Mouse (Mus musculus) layer of hippocampus, adult 2 months (tissue): ENCODE data around the gene Dip2c. TPM values are rescaled to one million over a fixed set of nuclear protein-coding genes. Genes with fewer than 3 reads are reported as not detected.

Experiments used
- DNase-seq, 2 experiments: peaks; one replicate each; pipeline ENCODE4 v3.0.0; 2022; ENCODE audit warnings: low spot score in 2 of 2
- H3K27ac ChIP-seq: fragments of 200-600 bp; 2 replicates; pipeline ENCODE4 v1.8.1; 2022
- H3K4me3 ChIP-seq: fragments of 200-600 bp; 2 replicates; pipeline ENCODE4 v1.8.1; 2022; ENCODE audit warnings: mild to moderate bottlenecking
- CTCF ChIP-seq: fragments of 200-600 bp; conservative IDR thresholded peaks from 2 replicates; pipeline ENCODE4 v1.8.1; 2022; ENCODE audit warnings: antibody characterized with exemption, mild to moderate bottlenecking, moderate library complexity
- total RNA-seq, 2 experiments: library from RNA; stranded (reverse); gene quantifications; 2 replicates each; pipeline ENCODE4 v1.2.3; 2021

Gene Dip2c
- total RNA-seq, 2 experiments from 2014 or later, result 66.2 to 66.7 TPM

DNA sequence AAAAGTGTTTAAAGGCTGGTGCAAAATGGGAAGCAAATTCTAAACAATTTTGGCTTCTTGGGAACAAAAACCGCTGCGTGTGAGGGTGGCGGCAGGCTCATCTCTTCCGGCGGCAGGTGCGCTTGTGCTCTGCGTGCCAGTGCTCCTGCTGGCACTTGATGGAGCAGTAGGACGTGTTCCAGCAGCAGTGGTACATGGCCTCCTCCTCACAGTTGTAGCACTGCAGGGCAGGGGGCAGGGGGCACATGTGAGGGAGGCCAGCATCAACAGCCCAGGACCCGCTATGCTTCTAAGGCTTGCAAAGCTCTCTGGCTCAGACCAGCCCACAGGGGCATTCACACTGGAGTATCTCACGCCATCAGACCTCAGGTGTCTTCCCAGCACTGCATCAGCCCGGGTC lies 410.4 kb downstream of the Dip2c start:
- Histone ChIP-seq H3K27ac (peak overlapping the region; percentile 78), H3K4me3 (no peak overlapping the region)
- no peak for DNase-seq
- no peak for TF ChIP-seq CTCF

DNA sequence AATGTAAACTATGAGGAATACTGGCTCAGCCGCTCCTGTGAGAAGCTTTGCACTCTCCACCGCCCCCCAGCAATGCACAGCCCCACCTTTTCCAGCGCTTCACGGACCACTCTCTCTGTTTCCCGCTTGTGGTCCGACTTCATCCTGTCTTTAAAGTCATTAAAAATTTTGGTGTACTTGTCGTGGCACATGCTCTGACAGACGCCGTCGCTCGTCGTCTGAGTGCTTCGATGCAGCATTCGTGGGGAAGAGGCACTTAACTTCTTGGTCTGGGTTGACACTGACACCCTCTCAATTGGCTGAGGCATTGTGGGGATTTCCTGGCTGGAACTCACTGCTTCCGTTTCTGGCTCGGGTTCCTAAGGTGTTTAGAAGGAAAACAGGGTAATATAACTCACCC lies 413.0 kb downstream of the Dip2c start:
- DNase-seq, result no peak
- TF ChIP-seq CTCF, result no peak
- no peak overlapping the region for H3K4me3 ChIP-seq
- H3K27ac ChIP-seq, result no peak overlapping the region

DNA sequence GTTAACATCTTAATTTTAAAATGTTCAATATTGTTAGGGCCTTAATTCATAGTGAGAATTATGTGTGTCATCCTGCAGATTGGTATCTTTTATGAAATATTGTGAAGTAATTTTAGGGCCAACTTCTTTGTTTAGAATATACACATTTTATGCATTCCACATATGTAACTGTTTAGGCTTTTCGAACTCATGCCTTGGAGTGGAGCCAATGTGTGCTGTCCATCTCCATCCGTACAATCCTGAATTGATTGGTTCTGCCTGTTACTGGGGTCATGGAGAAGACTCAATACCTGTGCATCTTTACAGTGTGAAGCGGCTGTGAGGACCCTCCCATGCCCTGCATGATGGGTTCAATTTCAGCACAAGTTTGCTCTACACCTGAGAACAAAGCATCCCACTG lies 416.5 kb downstream of the Dip2c start:
- no peak for TF ChIP-seq CTCF
- no peak for DNase-seq
- no peak overlapping the region for H3K27ac ChIP-seq
- H3K4me3 ChIP-seq, result no peak overlapping the region

DNA sequence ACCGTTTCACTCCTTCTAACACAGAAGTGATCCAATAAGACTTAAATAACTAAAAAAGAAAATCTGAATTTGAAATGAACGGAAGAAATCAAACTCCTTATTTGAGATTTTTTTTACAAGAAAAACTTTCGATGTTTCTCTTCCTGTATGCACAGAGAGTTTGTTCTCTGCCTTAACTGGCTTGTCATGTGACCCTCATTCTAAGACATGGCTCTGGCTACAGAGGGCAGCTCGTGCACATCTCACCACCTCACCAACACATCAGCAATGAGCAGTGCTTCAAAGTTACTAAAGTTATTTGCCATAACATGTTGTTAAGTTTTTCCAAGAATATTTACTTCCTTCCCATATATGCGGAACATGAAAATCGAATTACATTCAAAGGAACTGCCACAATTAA lies 418.3 kb downstream of the Dip2c start:
- TF ChIP-seq CTCF, result no peak
- DNase-seq, result no peak
- Histone ChIP-seq H3K4me3 (no peak overlapping the region), H3K27ac (no peak overlapping the region)

DNA sequence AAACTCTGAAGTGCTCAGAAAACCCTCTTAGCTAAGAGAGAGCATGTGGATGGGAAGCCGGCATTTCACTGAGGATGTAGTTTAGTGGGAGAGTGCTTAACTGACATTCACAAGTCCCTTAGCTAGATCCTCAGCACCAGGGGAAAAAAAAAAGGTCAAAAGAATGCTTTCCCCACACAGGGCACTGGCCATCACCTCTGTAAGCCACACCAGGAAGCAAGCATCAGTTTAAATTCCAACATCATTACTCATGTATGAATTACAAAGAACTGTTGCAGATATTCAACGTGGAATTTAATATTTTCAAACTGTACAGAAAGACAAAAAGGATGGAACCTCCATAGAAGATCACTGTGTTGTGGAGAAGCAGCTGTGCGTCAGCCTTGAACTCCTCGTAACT lies 419.1 kb downstream of the Dip2c start:
- TF ChIP-seq CTCF, result no peak
- Histone ChIP-seq H3K4me3 (no peak overlapping the region), H3K27ac (no peak overlapping the region)
- DNase-seq, result no peak

DNA sequence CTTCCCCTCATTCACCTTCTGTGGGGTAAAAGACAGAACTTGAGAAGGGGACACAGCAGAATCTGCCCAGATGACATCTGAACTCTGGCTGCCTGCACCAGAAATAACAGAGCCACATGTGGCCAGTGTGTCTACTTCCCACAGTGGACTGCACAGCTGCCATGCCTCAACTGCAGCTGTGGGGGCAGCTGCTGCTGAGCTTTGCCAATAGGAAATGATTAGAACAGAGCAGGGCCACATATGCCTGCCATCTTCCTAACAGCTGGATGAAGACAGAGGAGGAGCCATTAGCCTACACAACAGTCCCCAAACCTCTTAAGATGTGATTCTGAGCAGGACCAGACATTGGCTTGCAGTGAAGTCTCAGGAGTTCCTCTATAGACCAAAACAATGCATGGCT lies 419.5 kb downstream of the Dip2c start:
- DNase-seq, result no peak
- Histone ChIP-seq H3K27ac (no peak overlapping the region), H3K4me3 (no peak overlapping the region)
- no peak for TF ChIP-seq CTCF

DNA sequence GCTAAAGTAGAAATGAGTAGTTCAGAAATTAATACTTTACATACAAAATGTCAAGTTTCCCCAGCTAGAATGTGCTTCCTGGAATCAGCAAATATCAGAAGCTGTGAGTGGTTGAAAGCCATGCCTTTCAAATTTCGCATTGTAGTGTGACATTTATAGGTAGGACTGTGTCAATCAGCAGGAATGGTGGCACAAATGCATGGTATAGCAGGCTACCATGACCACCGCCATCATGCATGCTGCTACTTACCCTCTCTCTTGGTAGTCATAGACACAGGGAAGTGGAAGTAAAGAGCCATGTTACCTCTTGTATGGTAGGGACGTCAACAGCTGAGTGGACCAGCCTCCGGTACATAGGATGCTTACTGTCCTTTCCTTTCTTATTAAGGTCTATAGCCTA lies 421.0 kb downstream of the Dip2c start:
- no peak for TF ChIP-seq CTCF
- no peak overlapping the region for H3K27ac ChIP-seq
- no peak for DNase-seq
- H3K4me3 ChIP-seq, result no peak overlapping the region

DNA sequence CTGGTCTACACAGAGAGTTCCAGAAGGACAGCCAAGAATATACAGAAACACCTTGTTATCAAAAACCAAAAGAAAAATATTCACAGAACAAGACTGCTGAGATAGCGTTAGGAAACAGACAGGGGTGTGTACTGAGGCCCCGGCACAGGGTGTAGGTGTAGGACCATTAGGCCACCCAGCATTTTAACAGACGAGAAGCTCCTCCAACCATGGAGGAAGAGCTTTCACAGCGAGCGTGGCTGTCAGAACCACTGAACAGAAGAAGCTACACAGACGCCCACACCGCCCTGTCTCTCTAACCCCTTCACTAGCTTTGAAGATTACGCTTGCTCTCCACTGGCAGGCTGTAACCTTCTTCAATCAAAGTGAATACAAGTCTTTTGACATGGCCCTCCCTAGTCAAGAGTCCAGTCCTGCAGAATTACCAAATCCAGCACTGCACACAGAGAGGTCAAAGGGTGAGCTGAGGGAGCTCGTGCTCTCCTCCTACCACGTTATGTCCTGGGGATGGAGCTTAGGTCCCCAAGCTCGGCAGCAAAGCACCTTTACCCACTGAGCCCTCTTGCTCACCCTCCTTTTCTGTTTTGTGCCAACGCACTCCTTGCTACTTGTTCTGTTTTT lies 426.4 kb downstream of the Dip2c start:
- no peak overlapping the region for H3K4me3 ChIP-seq

DNA sequence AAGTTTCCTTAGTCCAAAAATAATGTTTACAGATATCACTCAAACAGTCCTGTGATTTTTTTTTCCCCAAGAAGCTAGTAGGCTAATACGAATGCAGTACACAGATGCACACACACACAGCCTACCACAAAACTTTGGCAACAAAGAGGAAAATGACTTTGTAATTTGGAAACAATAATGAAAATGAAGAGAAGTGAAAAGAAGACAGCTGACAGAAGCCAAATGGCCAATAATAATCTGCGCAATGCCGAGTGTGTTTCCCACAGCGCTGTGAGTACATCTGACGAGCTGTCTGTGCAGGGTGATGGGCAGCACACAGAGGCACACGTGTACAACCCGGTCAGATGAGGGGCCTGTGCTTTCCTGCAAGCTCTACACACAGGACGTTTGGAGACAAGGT lies 430.4 kb downstream of the Dip2c start:
- no peak overlapping the region for H3K4me3 ChIP-seq
- DNase-seq, result no peak
- H3K27ac ChIP-seq, result peak overlapping the region; percentile 47; the same call in 1 of the 2 replicates
- no peak for TF ChIP-seq CTCF

More for the DNA sequence above, 426.4 kb downstream of the Dip2c start:
- no peak for TF ChIP-seq CTCF
- H3K27ac ChIP-seq, result no peak overlapping the region
- DNase-seq, result no peak

DNA sequence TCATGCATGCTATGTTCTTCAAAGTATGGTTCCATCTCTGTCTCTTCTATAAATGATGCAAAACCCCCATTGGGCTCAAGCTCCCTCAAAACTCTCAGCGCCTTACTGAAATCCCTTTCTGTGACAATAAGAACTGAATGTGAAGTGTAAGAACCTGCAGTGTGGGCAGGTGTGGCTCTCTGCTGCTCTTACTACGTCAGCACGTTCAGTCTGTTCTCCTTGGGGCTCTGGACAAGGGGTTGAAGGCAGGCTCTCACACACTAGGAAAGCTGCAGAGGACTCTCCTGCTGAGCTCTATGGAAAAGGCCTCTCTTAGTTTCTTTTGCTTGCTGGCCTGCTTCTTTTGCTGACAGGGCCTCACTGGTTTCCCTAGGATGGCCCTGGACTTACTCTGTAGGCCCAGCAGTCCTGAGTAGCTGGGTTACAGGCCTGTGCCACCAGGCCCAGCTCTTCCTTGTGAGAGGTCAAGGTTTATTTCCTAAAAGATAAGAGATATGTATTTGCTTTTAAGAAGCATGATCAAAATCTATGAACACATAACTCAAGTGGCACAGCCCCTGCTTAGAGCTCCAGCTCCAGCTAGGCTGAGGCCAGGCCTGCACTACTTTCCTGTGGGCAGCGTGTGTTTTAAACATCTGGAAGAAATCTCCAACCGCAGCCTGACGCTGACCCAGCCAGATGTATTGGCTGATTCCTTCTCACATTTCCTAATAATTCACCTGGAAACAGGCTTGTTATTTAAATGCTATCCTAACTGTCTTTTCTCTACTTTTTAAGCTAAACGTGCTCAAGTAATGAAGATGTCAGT lies 432.3 kb downstream of the Dip2c start:
- no peak for TF ChIP-seq CTCF
- Histone ChIP-seq H3K4me3 (no peak overlapping the region), H3K27ac (no peak overlapping the region)
- no peak for DNase-seq

DNA sequence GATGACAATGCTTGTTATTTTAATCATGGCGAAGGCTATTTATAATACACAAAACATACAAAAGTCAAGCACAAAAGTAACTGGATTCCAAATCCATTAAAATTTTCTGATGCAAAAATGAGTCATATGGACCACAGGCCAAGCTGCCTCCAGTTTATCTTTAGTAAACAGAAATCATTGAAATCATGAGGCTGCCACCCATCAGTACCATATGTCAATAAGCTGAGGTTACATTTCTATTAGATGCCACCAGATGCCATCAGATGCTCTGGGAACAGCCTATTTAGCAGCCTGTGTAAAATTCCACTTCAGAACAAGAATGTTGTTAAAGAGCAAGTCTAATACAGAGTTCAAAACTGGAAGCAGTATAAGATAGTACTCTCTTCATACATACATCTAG lies 436.1 kb downstream of the Dip2c start:
- no peak for TF ChIP-seq CTCF
- peak in 1 of 2 experiments; percentile 25 for DNase-seq
- H3K27ac ChIP-seq, result no peak overlapping the region

DNA sequence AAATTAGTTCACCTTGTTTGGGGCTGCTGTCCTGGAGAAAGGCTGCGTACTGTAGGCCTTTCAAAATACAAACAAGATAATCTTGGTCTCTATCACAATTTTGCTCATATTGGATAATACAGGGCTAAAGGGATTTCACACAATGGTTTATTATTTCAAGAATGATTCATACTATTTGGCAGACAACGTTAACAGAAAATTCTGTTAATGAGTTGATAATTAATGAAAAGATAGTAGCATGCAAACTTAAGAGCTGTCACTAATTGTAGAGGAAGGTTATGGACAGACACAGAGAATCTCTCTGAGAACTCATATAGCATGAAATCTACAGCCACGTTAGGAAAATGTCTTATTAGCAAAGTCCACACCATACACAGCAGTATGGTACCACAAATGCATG lies 436.6 kb downstream of the Dip2c start:
- peak overlapping the region; percentile 50; the same call in 1 of the 2 replicates for H3K27ac ChIP-seq
- no peak overlapping the region for H3K4me3 ChIP-seq
- no peak for TF ChIP-seq CTCF
- DNase-seq, result no peak

More for the DNA sequence above, 436.1 kb downstream of the Dip2c start:
- H3K4me3 ChIP-seq, result no peak overlapping the region

DNA sequence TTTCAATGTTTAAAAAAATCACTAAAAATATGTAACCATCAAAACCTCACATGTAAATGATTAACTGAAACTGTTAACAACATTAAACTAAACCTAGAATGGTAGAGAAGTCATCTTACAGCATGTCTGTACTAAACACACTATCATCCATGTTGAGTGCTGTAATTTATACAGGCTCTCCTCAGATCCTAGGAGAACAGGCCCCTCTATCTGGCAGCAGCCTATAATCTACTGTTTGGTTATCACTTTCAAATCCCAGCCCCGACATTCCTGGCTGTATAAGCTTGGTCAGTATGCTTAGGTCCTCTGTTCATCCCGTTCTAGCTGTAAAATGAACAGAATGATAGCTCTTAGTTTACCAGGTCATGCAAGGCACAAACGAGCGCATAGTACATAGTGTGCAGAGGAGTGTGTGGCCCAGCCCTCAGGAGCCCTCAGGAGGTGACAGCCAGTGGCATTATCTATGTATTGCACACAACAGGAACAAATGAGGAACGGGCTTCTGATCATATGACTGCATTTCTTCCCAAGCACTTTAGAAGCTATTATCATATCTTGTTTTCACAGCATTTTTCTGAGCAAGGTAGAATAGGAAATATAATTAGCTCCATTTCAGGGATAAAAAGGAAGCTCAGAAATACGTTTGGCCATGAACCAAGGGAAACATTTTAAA lies 437.3 kb downstream of the Dip2c start:
- TF ChIP-seq CTCF, result no peak
- no peak for DNase-seq
- H3K27ac ChIP-seq, result peak overlapping the region; percentile 50; the same call in 1 of the 2 replicates
- H3K4me3 ChIP-seq, result no peak overlapping the region
